Mouse (Mus musculus) embryonic facial prominence, embryonic 12.5 days (tissue): ENCODE results near the gene Ipo5. TPM values are rescaled to one million over a fixed set of nuclear protein-coding genes. Genes with fewer than 3 reads are reported as not detected.

Experiments
- ATAC-seq: fragments of 200-750 bp; cut with Nextera tagmentation; 2 replicates; pipeline ENCODE4 v1.8.0; 2017; ENCODE audit not compliant: insufficient number of reproducible peaks, insufficient read depth, low FRiP score, low TSS enrichment
- H3K27ac ChIP-seq: fragments of 300-500 bp; sonication (generic); 2 replicates; pipeline ENCODE4 v1.5.1; 2016; ENCODE audit warnings: mild to moderate bottlenecking
- H3K27me3 ChIP-seq: fragments of 300-500 bp; sonication (generic); 2 replicates; pipeline ENCODE4 v1.6.1; 2016; ENCODE audit warnings: mild to moderate bottlenecking, moderate library complexity
- H3K36me3 ChIP-seq: fragments of 300-500 bp; sonication (generic); 2 replicates; pipeline ENCODE4 v1.6.1; 2016; ENCODE audit warnings: mild to moderate bottlenecking
- H3K4me1 ChIP-seq: fragments of 300-500 bp; sonication (generic); 2 replicates; pipeline ENCODE4 v1.6.1; 2016
- H3K4me2 ChIP-seq: fragments of 300-500 bp; sonication (generic); replicated peaks from 2 replicates; pipeline ENCODE4 v1.6.1; 2016; ENCODE audit warnings: mild to moderate bottlenecking, moderate library complexity
- H3K4me3 ChIP-seq: fragments of 300-500 bp; sonication (generic); 2 replicates; pipeline ENCODE4 v1.5.1; 2016; ENCODE audit warnings: mild to moderate bottlenecking
- H3K9ac ChIP-seq: fragments of 300-500 bp; sonication (generic); 2 replicates; pipeline ENCODE4 v1.6.1; 2016; ENCODE audit warnings: mild to moderate bottlenecking, moderate library complexity
- H3K9me3 ChIP-seq: fragments of 300-500 bp; sonication (generic); 2 replicates; pipeline ENCODE4 v1.6.1; 2016; ENCODE audit warnings: mild to moderate bottlenecking, moderate library complexity
- WGBS: fragments of 180-500 bp; shearing (Covaris S2); methylation state at CpG from one replicate; pipeline ENCODE4 v1.1.7; 2016; 5-methylcytosine and 5-hydroxymethylcytosine counted together
- polyA plus RNA-seq: library from polyadenylated mRNA; unstranded; fragments of >200 nt; fragmentation: Nextera tagmentation; extraction: Ambion mirVana; gene quantifications from 2 replicates; pipeline ENCODE4 v1.2.1, GENCODE M21; 2016

The Ipo5 gene
- polyA plus RNA-seq, 1 experiment from 2014 or later = 102 TPM

DNA sequence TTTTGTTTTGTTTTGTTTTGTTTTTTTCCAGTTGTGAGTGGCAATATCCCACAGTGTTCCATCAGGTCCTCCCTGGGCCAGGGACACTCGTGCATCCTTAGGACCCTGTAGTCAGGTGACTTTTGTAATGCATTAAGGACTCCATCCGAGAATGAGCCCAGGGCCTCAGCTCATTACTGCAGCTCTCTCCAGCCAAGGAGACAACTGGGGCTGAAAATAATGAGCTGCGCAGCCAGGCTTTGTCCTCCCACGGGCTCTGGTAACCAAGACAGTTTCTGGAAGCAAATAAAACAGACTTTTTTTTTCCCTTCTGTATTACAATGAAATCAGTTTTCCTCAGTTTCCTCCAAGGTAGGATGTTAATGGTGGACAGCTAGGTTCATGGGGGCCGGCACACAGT lies 50.0 kb downstream of the Ipo5 start:
- Histone ChIP-seq H3K36me3 (no peaks in the 10 kb centered on the region), H3K9ac (no peak overlapping the region), H3K9me3 (no peaks in the 10 kb centered on the region), H3K4me3 (no peak overlapping the region), H3K4me1 (no peaks in the 10 kb centered on the region), H3K27ac (no peak overlapping the region), H3K27me3 (no peaks in the 10 kb centered on the region), H3K4me2 (no peak overlapping the region)
- ATAC-seq = no peak
- WGBS = 55% methylated on average over 5 of the region's 5 CpGs

DNA sequence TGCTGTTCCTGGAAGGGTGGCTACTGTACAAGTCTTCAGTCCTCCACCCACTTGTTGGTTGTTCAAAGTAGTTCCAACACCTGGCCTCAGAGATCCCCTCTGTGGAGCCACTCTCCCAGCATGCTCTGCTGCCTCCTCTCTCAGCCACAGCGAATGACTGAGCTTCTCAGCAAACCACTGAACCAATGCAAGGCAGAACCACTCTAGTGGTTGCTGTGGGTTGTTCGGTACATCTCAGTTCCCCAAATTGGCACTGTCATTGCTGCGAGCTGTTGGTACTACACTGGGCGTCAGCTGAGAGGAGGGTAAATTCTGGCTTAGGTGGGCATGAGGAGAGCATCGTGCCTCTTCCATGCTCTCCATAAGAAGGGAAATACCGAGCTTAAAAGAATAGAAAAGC lies 56.0 kb downstream of the Ipo5 start:
- H3K4me3 ChIP-seq = no peak overlapping the region
- H3K36me3 ChIP-seq = no peaks in the 10 kb centered on the region
- H3K9ac ChIP-seq = no peak overlapping the region
- no peak overlapping the region for H3K27ac ChIP-seq
- H3K9me3 ChIP-seq = no peaks in the 10 kb centered on the region
- peaks cover 3% of the 10 kb centered on the region; the same call in 1 of the 2 replicates for H3K4me1 ChIP-seq
- ATAC-seq = no peak
- 92% methylated on average over 6 of the region's 6 CpGs for WGBS
- no peak overlapping the region for H3K4me2 ChIP-seq
- no peaks in the 10 kb centered on the region for H3K27me3 ChIP-seq

DNA sequence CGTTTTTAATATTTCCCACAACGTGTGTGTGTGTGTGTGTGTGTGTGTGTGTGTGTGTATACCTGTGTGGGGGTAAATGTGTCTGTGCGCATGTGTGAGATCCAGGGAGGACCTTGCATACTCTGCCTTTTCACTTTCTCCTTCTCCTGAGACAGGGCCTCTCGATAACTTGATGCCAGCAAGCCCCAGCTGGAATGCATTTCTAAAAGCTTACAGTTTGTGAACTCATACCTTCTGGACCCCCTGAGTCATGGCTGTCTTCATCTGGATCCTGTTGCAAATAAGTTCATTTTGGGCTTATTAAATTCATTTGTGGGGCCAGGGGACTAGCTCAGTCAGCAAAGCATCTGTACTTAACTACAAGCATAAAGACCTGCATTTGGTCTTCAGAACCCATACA lies 57.7 kb downstream of the Ipo5 start:
- H3K4me1 ChIP-seq = peaks cover 3% of the 10 kb centered on the region; the same call in 1 of the 2 replicates
- H3K4me2 ChIP-seq = no peak overlapping the region
- H3K4me3 ChIP-seq = no peak overlapping the region
- H3K9me3 ChIP-seq = no peaks in the 10 kb centered on the region
- H3K27me3 ChIP-seq = no peaks in the 10 kb centered on the region
- peak overlapping the region; percentile 71 for H3K27ac ChIP-seq
- 59% methylated on average over 4 of the region's 4 CpGs for WGBS
- no peak overlapping the region for H3K9ac ChIP-seq
- no peaks in the 10 kb centered on the region for H3K36me3 ChIP-seq
- 0 out of 2 replicates have a peak, but pooled peaks have one; percentile 56 for ATAC-seq

DNA sequence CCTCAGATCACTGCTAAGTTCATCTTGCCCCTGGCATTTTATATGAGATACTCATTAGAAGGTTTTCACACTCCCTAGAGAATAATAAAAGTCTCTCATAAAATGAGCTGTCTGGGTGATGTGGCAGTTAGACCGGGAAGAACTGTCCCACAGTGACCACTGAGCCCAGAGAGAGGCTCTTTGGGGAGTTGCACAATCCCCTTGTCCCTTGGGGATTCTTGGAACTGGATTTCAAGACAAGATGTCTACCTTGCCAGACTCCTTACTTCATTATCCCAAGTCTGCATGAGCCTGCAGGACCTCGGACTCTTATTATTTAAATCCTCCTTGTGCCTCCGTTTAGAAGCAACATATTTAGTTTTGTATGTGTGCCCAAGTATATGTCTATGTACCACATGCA lies 58.6 kb downstream of the Ipo5 start:
- ATAC-seq = no peak
- no peaks in the 10 kb centered on the region for H3K9me3 ChIP-seq
- no peak overlapping the region for H3K4me2 ChIP-seq
- no peaks in the 10 kb centered on the region for H3K36me3 ChIP-seq
- no peak overlapping the region for H3K4me3 ChIP-seq
- no peak overlapping the region for H3K27ac ChIP-seq
- no peak overlapping the region for H3K9ac ChIP-seq
- WGBS = 85% methylated on average over 3 of the region's 3 CpGs
- no peaks in the 10 kb centered on the region for H3K27me3 ChIP-seq
- peaks cover 3% of the 10 kb centered on the region; the same call in 1 of the 2 replicates for H3K4me1 ChIP-seq

DNA sequence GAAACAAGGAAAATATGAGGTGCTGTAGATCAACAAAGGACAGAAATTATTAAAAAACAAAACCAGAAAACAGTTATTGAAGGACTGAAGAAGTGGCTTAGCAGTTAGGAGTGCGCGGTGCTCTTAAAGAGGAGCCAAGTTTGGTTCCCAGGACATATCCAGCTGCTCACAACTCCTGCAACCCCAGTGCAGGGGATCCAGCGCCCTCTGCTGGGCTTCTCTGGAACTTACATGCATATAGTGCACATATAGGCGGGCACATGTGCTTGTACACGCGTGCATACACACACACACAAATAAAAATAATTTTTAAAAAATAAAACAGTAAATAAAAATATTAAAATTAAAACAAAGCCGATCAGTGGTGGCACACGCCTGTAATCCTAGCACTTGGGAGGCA lies 59.6 kb downstream of the Ipo5 start:
- peaks cover 3% of the 10 kb centered on the region; the same call in 1 of the 2 replicates for H3K4me1 ChIP-seq
- ATAC-seq = no peak
- H3K27ac ChIP-seq = no peak overlapping the region
- 80% methylated on average over 8 of the region's 8 CpGs for WGBS
- H3K4me2 ChIP-seq = no peak overlapping the region
- no peak overlapping the region for H3K4me3 ChIP-seq
- no peaks in the 10 kb centered on the region for H3K27me3 ChIP-seq
- no peaks in the 10 kb centered on the region for H3K36me3 ChIP-seq
- no peak overlapping the region for H3K9ac ChIP-seq
- H3K9me3 ChIP-seq = no peaks in the 10 kb centered on the region

DNA sequence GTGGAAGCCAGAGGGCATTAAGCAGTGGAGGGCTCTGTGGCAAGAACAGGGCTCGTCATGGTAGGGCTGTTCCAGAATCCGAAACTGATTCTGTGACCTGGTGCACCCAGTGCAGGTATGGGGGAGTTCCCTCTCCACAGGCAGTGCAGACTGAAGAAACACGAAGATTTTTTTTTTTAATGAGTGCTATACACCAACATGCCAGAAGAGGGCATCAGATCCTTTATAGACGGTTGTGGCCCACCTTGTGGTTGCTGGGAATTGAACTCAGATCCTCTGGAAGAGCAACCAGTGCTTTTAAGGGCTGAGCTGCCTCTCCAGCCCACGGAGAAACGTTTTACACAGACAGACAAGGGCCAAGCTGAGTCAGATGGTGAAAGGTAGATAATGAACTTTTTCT lies 60.3 kb downstream of the Ipo5 start:
- Histone ChIP-seq H3K4me1 (peaks cover 3% of the 10 kb centered on the region; the same call in 1 of the 2 replicates), H3K4me2 (no peak overlapping the region), H3K9me3 (no peaks in the 10 kb centered on the region), H3K9ac (no peak overlapping the region), H3K27ac (no peak overlapping the region), H3K4me3 (no peak overlapping the region), H3K27me3 (no peaks in the 10 kb centered on the region), H3K36me3 (no peaks in the 10 kb centered on the region)
- 69% methylated on average over 6 of the region's 6 CpGs for WGBS
- no peak for ATAC-seq

DNA sequence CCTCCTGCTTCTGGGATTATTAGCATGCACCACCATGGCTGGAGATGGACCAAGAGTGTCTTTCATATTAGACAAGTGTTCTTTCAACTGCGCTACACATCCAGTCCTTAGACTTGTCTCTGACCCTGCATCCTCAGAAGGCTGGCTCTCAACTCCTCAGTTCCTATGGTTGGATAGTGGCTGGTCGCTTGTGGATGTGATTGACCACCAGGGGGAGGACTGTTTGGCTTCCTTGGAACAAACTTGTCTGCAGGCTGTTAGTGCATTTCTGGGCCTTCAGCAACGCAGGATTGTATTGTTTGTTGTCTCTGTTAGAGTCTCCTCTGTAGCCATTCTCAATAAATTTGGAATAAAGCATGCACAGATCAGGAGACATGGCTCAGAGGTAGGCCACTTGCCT lies 68.5 kb downstream of the Ipo5 start:
- no peak overlapping the region for H3K4me2 ChIP-seq
- no peak overlapping the region for H3K27ac ChIP-seq
- WGBS = 48% methylated on average over 3 of the region's 3 CpGs
- H3K27me3 ChIP-seq = no peaks in the 10 kb centered on the region
- no peaks in the 10 kb centered on the region for H3K9me3 ChIP-seq
- ATAC-seq = no peak
- H3K36me3 ChIP-seq = no peaks in the 10 kb centered on the region
- 0 out of 2 replicates have a peak, but pooled peaks cover 3% of the 10 kb centered on the region for H3K4me1 ChIP-seq
- H3K9ac ChIP-seq = no peak overlapping the region
- no peak overlapping the region for H3K4me3 ChIP-seq

DNA sequence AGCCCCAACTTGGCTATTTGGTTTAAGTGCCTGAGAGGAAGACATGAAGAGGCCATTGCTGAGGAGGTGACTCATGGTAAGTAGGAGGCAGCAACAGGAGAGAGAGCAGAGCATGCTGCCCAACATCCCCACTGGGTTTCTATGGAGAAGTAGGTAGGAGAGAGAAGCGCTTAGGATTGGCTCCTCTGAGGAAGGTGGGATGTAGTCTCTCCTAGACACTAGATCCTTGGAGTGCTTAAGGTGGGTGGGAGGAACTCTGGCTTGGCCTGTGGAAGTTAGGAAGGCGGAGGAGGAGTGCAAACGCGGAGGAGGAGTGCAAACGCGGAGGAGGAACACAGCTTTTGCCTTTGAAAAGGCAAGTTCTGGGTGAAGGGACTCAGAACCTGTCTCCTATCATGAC lies 78.1 kb downstream of the Ipo5 start:
- H3K9ac ChIP-seq = no peak overlapping the region
- H3K4me2 ChIP-seq = no peak overlapping the region
- no peaks in the 10 kb centered on the region for H3K27me3 ChIP-seq
- no peak for ATAC-seq
- WGBS = 64% methylated on average over 6 of the region's 6 CpGs
- 0 out of 2 replicates have a peak, but pooled peaks cover 3% of the 10 kb centered on the region for H3K9me3 ChIP-seq
- H3K4me1 ChIP-seq = no peaks in the 10 kb centered on the region
- H3K36me3 ChIP-seq = no peaks in the 10 kb centered on the region
- no peak overlapping the region for H3K27ac ChIP-seq
- no peak overlapping the region for H3K4me3 ChIP-seq

Other genes with a start within 250 kb of the Ipo5 start
- gene Farp1, start 124.0 kb downstream of the Ipo5 start, polyA plus RNA-seq = 53.1 and 55.9 TPM in 2 replicates